Mouse (Mus musculus) liver (tissue): Measurements from ENCODE around the gene Bst2.

Experiments
- DNase-seq: peaks from one replicate; pipeline ENCODE4 v3.0.0-alpha.2; 2020; ENCODE audit warnings: mixed read lengths

Bst2 gene

DNA sequence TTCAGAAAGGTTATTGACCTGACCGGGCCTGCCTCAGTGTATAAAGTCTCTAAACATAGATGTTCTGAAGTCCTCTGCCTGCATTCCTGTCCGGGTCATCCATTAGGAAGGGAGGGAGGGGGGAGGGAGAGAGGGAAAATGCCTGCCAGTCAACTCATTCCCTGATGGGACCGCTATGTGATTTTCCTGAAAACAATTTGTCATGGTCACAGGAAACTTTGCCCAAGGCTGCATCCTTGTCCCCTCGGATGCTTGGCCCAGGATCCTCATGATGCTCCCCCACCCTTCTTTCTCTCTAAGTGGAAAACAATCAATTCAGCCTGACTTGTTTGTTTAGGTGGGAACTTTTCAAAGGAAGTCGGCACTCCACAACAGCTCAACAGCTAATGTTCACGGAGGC, 20.5 kb downstream of the Bst2 start:
- DNase-seq: no peak

- no peak for DNase-seq
These were observed 22.2 kb downstream of the Bst2 start for GRCm38 (mm10) chr8:71515043-71515442.

GRCm38 (mm10) chr8:71513018-71513754, 24.1 kb downstream of the Bst2 start:
- no peak for DNase-seq

DNA sequence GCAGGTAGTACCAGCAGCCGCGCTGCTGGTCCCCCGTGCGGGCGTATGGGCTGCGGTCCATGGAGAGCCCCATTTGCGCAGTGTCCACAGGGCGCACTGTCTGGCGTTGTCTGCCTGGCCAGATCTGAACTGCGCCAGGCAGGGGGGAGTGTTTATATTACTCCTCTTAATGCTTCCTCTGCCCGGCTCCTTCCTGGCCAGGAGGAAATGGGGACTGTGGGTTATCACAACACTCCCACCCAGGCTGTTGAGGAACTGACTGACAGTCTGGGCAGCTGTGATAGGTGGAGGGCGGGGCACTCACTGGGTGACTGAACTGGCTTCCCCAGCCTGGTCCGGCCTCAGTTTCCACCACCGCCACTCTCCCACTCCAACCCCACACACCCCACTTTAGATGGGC, 25.6 kb downstream of the Bst2 start, which contains the start of gene Plvap:
TSS of gene Plvap (minus strand) at position 109 of the 400 bp plus-strand sequence.
- DNase-seq: peak; percentile 79

- no peak for DNase-seq
These were observed 27.9 kb downstream of the Bst2 start for GRCm38 (mm10) chr8:71509316-71509715.

DNA sequence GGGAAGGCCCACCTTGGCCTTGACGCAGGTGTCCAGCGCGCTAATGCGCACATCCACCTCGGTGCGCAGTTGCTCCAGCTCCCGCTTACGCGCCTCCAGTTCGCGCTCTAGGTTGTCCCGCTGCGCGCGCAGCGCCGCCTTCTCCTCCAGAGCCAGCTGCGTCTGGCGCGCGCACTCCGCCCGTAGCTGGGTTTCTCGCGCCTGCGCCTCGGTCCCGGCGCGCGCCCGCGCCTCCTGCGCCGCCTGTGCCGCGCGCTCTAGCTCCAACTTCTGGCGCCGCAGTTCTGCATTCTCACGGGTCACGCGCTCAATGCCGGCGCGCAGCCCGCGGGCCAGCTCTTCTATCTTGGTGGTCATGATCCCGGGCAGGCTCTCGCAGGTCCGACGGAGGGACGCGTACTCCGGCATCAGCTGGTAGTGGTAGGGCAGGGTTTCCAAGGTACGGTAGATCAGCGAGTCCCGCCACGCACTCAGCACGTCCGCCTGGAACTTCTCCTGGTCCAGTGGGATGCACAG, 29.6 kb downstream of the Bst2 start:
- DNase-seq: peak; percentile 79

- no peak for DNase-seq
These were observed 31.3 kb downstream of the Bst2 start for GRCm38 (mm10) chr8:71505979-71506378.

DNA sequence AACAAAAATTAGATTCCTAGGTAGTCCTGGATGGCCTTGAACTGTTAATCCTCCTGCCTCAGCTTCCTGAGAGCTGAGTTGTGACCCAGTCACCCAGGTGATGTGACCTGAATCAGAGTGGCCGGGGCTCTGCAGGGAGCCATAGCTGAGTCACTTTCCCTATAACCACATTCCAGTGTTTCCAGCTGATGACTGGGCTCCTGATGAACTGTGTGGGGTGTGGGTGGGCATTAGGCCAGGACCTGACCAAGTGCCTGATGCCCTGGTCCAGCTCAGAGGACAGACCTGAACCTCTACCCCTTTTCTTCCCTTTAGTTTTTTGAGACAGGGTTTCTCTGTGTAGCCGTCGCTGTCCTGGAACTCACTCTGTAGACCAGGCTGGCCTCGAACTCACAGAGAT, 31.9 kb downstream of the Bst2 start:
- no peak for DNase-seq

DNA sequence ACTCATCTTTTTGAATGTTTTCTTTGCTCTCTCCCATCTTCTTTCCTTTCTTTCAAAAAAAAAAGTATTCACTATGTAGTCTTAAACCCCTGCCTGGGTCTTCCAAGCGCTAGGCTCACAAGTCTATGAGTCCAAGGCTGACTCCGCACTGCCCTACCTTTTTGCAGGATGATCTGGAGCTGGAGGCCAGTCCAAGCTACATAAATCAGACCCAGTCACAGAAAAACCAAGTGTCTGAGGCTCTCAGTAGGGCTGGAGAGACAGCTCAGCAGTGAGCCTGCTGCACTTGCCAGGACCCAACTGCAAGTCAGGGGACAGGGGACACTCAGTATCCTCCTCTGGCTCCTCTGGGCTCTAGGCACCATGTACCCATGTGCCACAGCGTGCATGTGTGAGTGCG, 32.9 kb downstream of the Bst2 start:
- no peak for DNase-seq

DNA sequence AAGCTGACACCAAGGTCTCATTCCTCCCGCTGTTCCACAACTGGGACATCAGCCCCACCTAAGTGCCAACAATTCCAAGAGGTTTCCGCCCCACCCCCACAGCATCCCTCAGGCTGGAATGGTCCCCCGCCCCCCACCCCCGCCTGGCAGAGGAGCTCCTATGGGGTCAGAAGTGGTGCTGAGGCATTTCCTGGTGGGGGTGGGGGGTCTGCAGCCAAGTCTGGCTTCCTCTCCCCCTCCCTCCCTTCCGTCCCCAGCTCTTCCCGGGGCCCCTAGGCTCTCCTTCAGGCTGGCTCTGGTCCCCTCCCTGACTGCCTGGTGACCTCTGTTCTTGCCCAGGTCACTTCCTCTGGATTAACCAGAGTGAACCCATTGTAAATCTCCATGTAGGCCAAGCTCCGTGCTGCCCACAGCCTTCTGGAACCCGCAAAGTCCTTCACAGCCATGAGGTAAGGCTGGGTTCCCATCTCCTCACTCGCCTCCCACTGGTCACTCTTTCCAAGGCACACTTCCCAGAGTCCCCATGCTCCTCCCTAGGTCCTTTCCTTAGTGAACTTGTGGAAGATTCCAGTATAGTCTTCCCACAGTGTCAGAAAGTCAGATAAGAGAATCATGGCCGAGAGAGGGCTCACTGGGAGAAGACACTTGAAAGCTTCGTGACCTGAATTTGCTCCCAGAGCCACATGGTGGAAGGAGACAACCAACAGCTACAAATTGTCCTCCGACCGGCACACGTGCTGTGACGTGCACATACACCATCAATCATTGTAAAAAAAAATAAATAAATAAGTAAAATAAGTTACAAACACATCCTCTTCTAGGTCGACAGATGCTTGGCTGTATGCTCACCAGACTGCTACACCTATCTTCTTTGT, 38.2 kb downstream of the Bst2 start:
- DNase-seq: peak; percentile 37

GRCm38 (mm10) chr8:71497881-71498501, 39.3 kb downstream of the Bst2 start:
- no peak for DNase-seq

DNA sequence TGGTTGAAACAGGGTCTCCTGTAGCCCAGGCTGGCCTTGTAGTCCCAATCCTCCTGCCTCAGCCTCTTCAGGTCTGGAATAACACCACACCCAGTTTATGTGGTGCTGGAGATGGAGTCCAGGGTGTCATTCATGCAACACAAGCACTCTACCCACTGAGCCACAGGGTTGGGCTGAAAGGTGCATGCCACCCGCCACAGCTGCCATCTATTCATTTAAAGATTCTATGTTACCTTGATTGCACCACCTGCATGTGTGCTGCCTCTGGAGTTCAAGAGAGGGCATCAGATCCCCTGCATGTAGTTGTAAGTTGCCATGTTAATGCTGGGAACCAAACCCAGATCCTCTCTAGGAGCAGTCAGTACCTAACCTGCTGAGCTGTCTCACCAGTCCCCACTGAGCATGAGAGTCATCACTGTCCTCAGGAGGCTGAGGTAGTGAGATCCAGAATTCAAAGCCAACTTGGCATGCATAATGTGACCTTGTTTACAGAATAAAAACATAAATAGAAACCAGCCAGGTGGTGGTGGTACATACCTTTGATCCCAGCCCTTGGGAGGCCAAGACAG, 40.1 kb downstream of the Bst2 start:
- DNase-seq: no peak

- DNase-seq: peak; percentile 53
These were observed 40.8 kb downstream of the Bst2 start for GRCm38 (mm10) chr8:71496481-71496880.

DNA sequence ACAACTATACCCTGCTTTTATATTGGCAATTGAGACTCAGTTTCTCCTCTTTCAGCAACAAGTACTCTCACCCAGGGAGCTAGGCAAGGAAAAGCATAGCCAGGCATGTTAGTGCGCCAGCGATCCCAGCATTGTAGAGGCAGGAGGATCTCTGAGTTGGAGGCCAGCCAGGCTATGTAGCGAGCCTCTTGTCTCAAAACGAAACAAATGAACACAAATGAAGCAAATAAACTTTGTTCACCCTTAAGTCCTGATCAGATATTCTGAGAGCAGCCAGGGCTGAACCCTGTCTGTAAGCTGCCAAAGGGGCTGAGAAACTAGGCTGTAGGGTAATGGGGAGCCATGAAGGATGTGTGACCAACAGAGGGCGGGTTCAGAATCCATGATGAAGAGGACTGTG, 41.4 kb downstream of the Bst2 start:
- DNase-seq: no peak

GRCm38 (mm10) chr8:71495039-71495438, 42.2 kb downstream of the Bst2 start:
- peak; percentile 83 for DNase-seq

GRCm38 (mm10) chr8:71488454-71488853, 48.8 kb downstream of the Bst2 start:
- DNase-seq: peak; percentile 85

DNA sequence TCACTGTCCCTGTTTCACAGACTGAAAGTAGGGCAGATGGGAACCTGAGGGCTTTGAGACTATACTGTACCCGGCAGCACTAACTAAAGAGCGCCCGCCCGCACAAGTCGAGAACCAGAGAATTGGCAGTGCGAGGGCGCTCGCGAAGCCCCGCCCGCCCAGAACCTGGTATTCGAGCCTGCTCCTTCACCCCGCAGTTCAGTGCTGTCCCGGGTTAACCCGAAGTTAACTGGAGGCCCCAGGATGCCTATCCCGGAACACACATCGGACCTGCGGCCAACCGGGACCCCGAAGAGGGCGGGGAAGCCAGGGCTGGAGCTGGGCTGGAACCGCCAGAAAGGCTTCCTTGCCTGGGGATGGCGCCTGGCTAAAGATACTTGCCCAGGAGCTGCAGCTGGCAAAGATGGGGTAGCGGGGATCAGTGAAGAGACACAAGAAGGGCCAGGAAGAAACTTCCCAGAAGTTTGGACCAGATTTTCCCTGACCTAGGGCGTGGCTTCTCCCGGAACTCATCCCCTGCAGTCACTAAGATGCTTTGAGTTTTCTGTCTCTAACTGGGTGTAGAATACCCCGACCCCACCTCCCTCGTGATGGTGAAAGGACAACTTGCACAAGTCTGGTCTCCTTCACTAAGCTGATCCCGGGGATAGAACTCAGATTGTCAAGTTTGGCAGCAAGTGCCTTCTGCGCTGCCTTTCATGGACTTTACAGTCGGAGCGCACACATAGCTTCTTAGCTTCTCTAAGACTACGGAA, 49.4 kb downstream of the Bst2 start, which contains the start of gene Gtpbp3:
TSS of gene Gtpbp3 (plus strand) at position 413 of the 755 bp plus-strand sequence.
- peak; percentile 78 for DNase-seq

GRCm38 (mm10) chr8:71486136-71486529, 51.1 kb downstream of the Bst2 start:
- no peak for DNase-seq

- peak; percentile 77 for DNase-seq
These were observed 51.8 kb downstream of the Bst2 start, which contains the start of gene Ano8 for GRCm38 (mm10) chr8:71485142-71486135. Ano8 (minus strand) TSS chr8:71485963.

DNA sequence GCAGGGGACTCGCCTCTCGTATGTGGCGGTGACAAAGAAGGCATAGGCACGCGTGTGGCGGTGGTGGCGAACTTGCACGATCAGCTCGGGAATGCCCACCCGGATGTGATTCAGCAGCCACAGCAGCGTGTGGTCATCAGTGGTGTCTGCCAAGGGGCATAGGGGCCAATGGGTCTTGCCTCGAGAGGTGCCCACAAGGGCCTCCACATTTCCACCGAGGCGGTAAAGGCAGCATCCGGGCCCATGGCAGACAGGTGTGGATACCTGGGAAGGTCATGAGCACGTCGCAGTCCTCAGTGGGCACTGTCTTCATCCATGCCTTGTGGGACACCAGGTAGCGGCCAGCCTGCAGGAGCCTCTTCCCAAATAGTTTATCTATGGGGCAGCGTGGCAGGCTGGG, 52.5 kb downstream of the Bst2 start:
- DNase-seq: no peak
